Mouse (Mus musculus): ENCODE results near the gene Fgf18.

Gene Fgf18

GRCm38 (mm10) chr11:33075293-33075692 is 71.9 kb downstream of the Fgf18 start:
- DNase-seq (ENCODE audit: extremely low read depth, low read depth, low spot score) = no peak

- no peak for DNase-seq (ENCODE audit: extremely low read depth, low read depth, low spot score)
Observed at GRCm38 (mm10) chr11:33074541-33074940, 72.7 kb downstream of the Fgf18 start.

GRCm38 (mm10) chr11:33071358-33071922 is 75.8 kb downstream of the Fgf18 start:
- DNase-seq (ENCODE audit: extremely low read depth, low read depth, low spot score) = no peak

GRCm38 (mm10) chr11:33070520-33070919 is 76.7 kb downstream of the Fgf18 start:
- DNase-seq (ENCODE audit: extremely low read depth, low read depth, low spot score) = no peak

Measured in fat pad, adult 2 months (tissue).